Mouse (Mus musculus) liver, embryonic 16.5 days (tissue): Measurements from ENCODE around the gene Plscr1. TPM values are rescaled to one million over a fixed set of nuclear protein-coding genes. Genes with fewer than 3 reads are reported as not detected.
A peak's percentile ranks its signal among the peaks of the same experiment; 100 is the strongest.

Experiments used
- ATAC-seq: fragments of 200-750 bp; cut with Nextera tagmentation; 2 replicates; pipeline ENCODE4 v1.8.0; 2017; ENCODE audit warnings: low read depth, mild to moderate bottlenecking, moderate number of reproducible peaks, moderate library complexity
- H3K27ac ChIP-seq: fragments of 300-500 bp; sonication (generic); 2 replicates; pipeline ENCODE4 v1.5.1; 2014; ENCODE audit warnings: mild to moderate bottlenecking, low read length
- H3K27me3 ChIP-seq: fragments of 300-500 bp; sonication (generic); 2 replicates; pipeline ENCODE4 v1.6.1; 2014; ENCODE audit warnings: low read depth, low read length, mixed read lengths; ENCODE audit not compliant: control insufficient read depth, insufficient read depth
- H3K36me3 ChIP-seq: fragments of 300-500 bp; sonication (generic); 2 replicates; pipeline ENCODE4 v1.6.1; 2014; ENCODE audit warnings: mild to moderate bottlenecking; ENCODE audit not compliant: control insufficient read depth, insufficient read depth
- H3K4me1 ChIP-seq: fragments of 300-500 bp; sonication (generic); 2 replicates; pipeline ENCODE4 v1.6.1; 2014; ENCODE audit warnings: low read depth, low read length, mixed read lengths; ENCODE audit not compliant: control insufficient read depth
- H3K4me2 ChIP-seq: fragments of 300-500 bp; sonication (generic); 2 replicates; pipeline ENCODE4 v1.6.1; 2014; ENCODE audit warnings: low read depth, low read length, mixed read lengths
- H3K4me3 ChIP-seq: fragments of 300-500 bp; sonication (generic); 2 replicates; pipeline ENCODE4 v1.5.1; 2014; ENCODE audit warnings: low read depth, mild to moderate bottlenecking, low read length
- H3K9ac ChIP-seq: fragments of 300-500 bp; sonication (generic); 2 replicates; pipeline ENCODE4 v1.6.1; 2014; ENCODE audit warnings: low read depth, low read length
- H3K9me3 ChIP-seq: fragments of 300-500 bp; sonication (generic); replicated peaks from 2 replicates; pipeline ENCODE4 v1.6.1; 2016; ENCODE audit warnings: low read length; ENCODE audit not compliant: control insufficient read depth
- WGBS: fragments of 180-500 bp; shearing (Covaris S2); extraction: QIAGEN DNeasy Blood & Tissue Kit; methylation state at CpG from one replicate; pipeline ENCODE4 v1.1.7; 2014; ENCODE audit not compliant: insufficient replicate concordance; 5-methylcytosine and 5-hydroxymethylcytosine counted together
- polyA plus RNA-seq: library from polyadenylated mRNA; unstranded; fragments of >200 nt; fragmentation: Nextera tagmentation; extraction: Ambion mirVana; gene quantifications from 2 replicates; pipeline ENCODE4 v1.2.1, GENCODE M21; 2015

The Plscr1 gene
- polyA plus RNA-seq, 1 experiment from 2014 or later = 25.4 TPM

- WGBS = 11% methylated on average over 3 of the region's 3 CpGs
- no peaks in the 10 kb centered on the region for H3K36me3 ChIP-seq
- no peak overlapping the region for H3K4me3 ChIP-seq
- H3K27me3 ChIP-seq = no peaks in the 10 kb centered on the region
- ATAC-seq = no peak
- no peaks in the 10 kb centered on the region; the same call in 1 of the 2 replicates for H3K4me1 ChIP-seq
- H3K9me3 ChIP-seq = no peaks in the 10 kb centered on the region
- H3K4me2 ChIP-seq = no peak overlapping the region
- H3K9ac ChIP-seq = no peak overlapping the region
- H3K27ac ChIP-seq = no peak overlapping the region
These were observed 29.4 kb upstream of the Plscr1 start for GRCm38 (mm10) chr9:92220151-92220550.

- Histone ChIP-seq H3K9ac (no peak overlapping the region), H3K4me1 (no peaks in the 10 kb centered on the region; the same call in 1 of the 2 replicates), H3K9me3 (no peaks in the 10 kb centered on the region), H3K27ac (no peak overlapping the region), H3K27me3 (no peaks in the 10 kb centered on the region), H3K36me3 (no peaks in the 10 kb centered on the region), H3K4me2 (no peak overlapping the region), H3K4me3 (no peak overlapping the region)
- ATAC-seq = no peak
These were observed 28.1 kb upstream of the Plscr1 start for GRCm38 (mm10) chr9:92221480-92221879.

GRCm38 (mm10) chr9:92224598-92225231, 24.8 kb upstream of the Plscr1 start:
- Histone ChIP-seq H3K9ac (no peak overlapping the region), H3K9me3 (no peaks in the 10 kb centered on the region), H3K4me2 (no peak overlapping the region), H3K27me3 (no peaks in the 10 kb centered on the region), H3K4me3 (no peak overlapping the region), H3K36me3 (no peaks in the 10 kb centered on the region), H3K27ac (no peak overlapping the region), H3K4me1 (no peaks in the 10 kb centered on the region; the same call in 1 of the 2 replicates)
- no peak for ATAC-seq
- WGBS = 59% methylated on average over 1 of the region's 1 CpGs

GRCm38 (mm10) chr9:92226127-92226655, 23.4 kb upstream of the Plscr1 start:
- H3K4me2 ChIP-seq = no peak overlapping the region
- H3K4me1 ChIP-seq = no peaks in the 10 kb centered on the region; the same call in 1 of the 2 replicates
- ATAC-seq = no peak
- no peak overlapping the region for H3K27ac ChIP-seq
- 21% methylated on average over 3 of the region's 3 CpGs for WGBS
- H3K9ac ChIP-seq = no peak overlapping the region
- H3K36me3 ChIP-seq = no peaks in the 10 kb centered on the region
- H3K27me3 ChIP-seq = no peaks in the 10 kb centered on the region
- H3K9me3 ChIP-seq = no peaks in the 10 kb centered on the region
- no peak overlapping the region for H3K4me3 ChIP-seq

DNA sequence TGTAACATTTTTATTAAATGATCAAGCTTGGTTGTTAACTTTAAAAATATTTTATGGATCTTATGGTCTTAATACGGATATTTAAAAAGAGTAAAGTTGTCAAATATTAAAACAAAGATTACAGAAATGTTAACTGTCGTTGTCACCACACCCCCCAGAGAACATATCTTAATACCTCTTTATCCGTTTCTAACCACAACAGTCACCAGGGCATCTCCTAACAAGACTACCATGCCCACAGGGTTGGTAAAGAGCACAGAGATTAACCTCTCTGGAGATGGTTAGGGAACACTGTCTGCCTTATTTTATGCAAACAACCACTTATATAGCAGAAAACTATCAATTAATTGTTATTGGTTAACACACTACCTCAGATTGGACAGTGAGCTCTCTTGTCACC, 22.8 kb upstream of the Plscr1 start:
- ATAC-seq = no peak
- no peaks in the 10 kb centered on the region for H3K27me3 ChIP-seq
- H3K36me3 ChIP-seq = no peaks in the 10 kb centered on the region
- no peaks in the 10 kb centered on the region for H3K9me3 ChIP-seq
- H3K4me3 ChIP-seq = no peak overlapping the region
- H3K4me2 ChIP-seq = no peak overlapping the region
- H3K27ac ChIP-seq = no peak overlapping the region
- no peaks in the 10 kb centered on the region for H3K4me1 ChIP-seq
- WGBS = 27% methylated on average over 3 of the region's 3 CpGs
- H3K9ac ChIP-seq = no peak overlapping the region

DNA sequence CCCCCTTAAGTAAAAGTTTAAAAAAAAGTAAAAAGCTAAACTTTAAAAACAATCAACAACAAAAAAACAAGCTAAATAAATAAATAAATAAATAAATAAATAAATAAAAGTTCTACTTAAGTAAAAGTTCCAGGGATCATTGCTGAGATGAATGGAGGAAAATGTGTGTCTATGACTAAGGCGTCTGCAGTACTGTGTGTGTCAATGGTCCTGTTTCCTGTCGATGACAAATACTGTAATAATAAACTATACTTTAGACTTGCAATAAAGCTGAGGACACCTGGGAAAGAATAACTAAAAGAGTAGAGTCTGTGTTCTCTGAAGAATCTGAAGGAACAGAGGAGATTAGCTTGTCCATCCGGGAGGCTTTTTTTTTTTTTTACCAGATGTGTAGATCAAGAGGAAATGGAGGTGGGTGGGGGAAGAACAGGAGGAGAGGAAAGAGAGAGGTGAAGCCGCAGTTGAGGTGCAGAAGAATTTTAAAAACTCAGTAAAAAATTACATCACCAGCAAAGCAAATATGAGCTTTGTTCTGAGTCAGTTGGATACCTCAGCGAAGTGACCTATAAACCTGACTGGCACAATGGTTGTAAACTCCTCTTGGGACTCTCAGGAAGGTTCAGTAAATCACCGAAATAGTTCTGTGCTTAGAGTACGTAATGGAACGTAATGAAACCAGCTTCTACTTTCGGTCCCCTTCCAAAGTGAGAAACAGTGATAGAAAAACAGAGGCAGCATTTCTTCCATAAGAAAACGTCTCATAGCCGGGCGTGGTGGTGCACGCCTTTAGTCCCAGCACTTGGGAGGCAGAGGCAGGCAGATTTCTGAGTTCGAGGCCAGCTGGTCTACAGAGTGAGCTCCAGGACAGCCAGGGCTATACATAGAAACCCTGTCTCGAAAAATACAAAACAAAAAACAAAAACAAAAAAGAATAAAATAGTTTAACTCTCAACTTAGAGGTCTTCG, 20.4 kb upstream of the Plscr1 start:
- H3K27ac ChIP-seq = no peak overlapping the region; the same call in 1 of the 2 replicates
- WGBS = 58% methylated on average over 16 of the region's 16 CpGs
- no peak overlapping the region for H3K9ac ChIP-seq
- H3K36me3 ChIP-seq = no peaks in the 10 kb centered on the region
- no peak overlapping the region for H3K4me3 ChIP-seq
- peak; percentile 45; the same call in 1 of the 2 replicates for ATAC-seq
- no peaks in the 10 kb centered on the region for H3K9me3 ChIP-seq
- H3K4me1 ChIP-seq = no peaks in the 10 kb centered on the region
- no peaks in the 10 kb centered on the region for H3K27me3 ChIP-seq
- H3K4me2 ChIP-seq = no peak overlapping the region

DNA sequence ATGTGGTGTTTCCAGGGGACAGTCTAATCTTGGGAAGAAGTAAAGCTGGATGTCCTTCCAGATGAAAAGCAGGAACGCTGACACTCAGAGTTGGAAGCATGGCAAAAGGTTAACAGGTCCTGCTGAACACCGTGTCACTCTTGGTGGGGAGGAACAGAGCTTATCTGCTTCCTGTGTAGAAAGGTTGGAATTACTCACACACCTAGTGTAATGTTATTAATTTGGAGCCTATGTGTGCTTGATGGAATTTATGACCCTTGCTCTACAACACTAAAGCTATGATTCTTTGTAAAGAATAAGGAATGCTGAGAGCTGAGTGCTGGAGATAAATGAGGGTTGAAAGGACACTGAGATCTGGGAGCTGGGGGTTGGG, 19.7 kb upstream of the Plscr1 start:
- Histone ChIP-seq H3K9ac (no peak overlapping the region), H3K4me1 (no peaks in the 10 kb centered on the region), H3K4me3 (no peak overlapping the region), H3K4me2 (no peak overlapping the region), H3K27ac (no peak overlapping the region; the same call in 1 of the 2 replicates), H3K27me3 (no peaks in the 10 kb centered on the region), H3K9me3 (no peaks in the 10 kb centered on the region), H3K36me3 (no peaks in the 10 kb centered on the region)
- ATAC-seq = no peak
- WGBS = 38% methylated on average over 2 of the region's 2 CpGs

DNA sequence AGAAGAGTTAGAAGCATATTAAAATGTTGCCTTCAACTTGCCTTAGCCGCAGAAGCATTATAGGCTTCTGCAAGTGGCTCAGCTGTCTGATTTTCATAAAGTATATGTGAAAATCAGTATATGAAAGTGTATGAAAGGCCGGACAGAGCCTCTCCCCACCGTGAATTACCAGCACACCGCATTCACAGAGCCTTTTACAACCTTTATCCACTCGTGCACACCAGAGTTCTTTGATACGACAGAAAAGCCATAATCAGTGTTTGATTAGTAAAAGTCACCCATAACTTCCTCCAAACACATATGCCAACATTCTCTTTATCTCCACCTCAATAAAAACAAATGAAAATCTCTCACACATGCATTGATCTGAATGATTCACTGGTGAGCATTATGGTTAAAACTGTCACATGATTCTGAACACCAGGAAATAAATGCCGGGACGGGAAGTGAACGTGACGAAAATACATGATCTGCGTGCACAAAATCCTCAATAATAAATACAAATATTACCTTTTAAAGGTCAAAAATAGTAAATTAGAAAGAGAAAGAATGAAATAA, 14.6 kb upstream of the Plscr1 start:
- Histone ChIP-seq H3K27me3 (no peaks in the 10 kb centered on the region), H3K9me3 (no peaks in the 10 kb centered on the region), H3K36me3 (no peaks in the 10 kb centered on the region), H3K4me3 (no peak overlapping the region), H3K27ac (no peak overlapping the region), H3K4me2 (no peak overlapping the region), H3K9ac (no peak overlapping the region), H3K4me1 (no peaks in the 10 kb centered on the region)
- no peak for ATAC-seq
- 71% methylated on average over 11 of the region's 11 CpGs for WGBS
